Mouse (Mus musculus): Measurements from ENCODE around the gene Gpr119.

Gene Gpr119

GRCm38 (mm10) chrX:48674171-48674570 is at the start of gene Gpr119:
TSS of gene Gpr119 (minus strand) at chrX:48674478.
- DNase-seq (ENCODE audit: extremely low read depth, low read depth, low spot score), result no peak

- DNase-seq (ENCODE audit: extremely low read depth, low read depth, low spot score), result no peak
These were observed 38.6 kb upstream of the Gpr119 start for GRCm38 (mm10) chrX:48712846-48713245.

GRCm38 (mm10) chrX:48709701-48710100 is 35.4 kb upstream of the Gpr119 start:
- no peak for DNase-seq (ENCODE audit: extremely low read depth, low read depth, low spot score)

GRCm38 (mm10) chrX:48694864-48695371 is 20.6 kb upstream of the Gpr119 start, which contains the start of gene Rbmx2:
TSS of gene Rbmx2 (plus strand) at chrX:48695004.
- peak; percentile 14 for DNase-seq (ENCODE audit: extremely low read depth, low read depth, low spot score)

- DNase-seq (ENCODE audit: extremely low read depth, low read depth, low spot score), result no peak
These were observed 20.2 kb upstream of the Gpr119 start for GRCm38 (mm10) chrX:48694460-48694859.

- DNase-seq (ENCODE audit: extremely low read depth, low read depth, low spot score), result no peak
These were observed 9.6 kb upstream of the Gpr119 start for GRCm38 (mm10) chrX:48683857-48684256.

- DNase-seq (ENCODE audit: extremely low read depth, low read depth, low spot score), result no peak
These were observed 9.2 kb upstream of the Gpr119 start for GRCm38 (mm10) chrX:48683451-48683850.

GRCm38 (mm10) chrX:48671714-48672113 is 2.6 kb downstream of the Gpr119 start:
- DNase-seq (ENCODE audit: extremely low read depth, low read depth, low spot score), result no peak

- no peak for DNase-seq (ENCODE audit: extremely low read depth, low read depth, low spot score)
These were observed 4.7 kb downstream of the Gpr119 start for GRCm38 (mm10) chrX:48669588-48669987.

GRCm38 (mm10) chrX:48666807-48667206 is 7.5 kb downstream of the Gpr119 start:
- DNase-seq (ENCODE audit: extremely low read depth, low read depth, low spot score), result no peak

- DNase-seq (ENCODE audit: extremely low read depth, low read depth, low spot score), result no peak
These were observed 30.2 kb downstream of the Gpr119 start for GRCm38 (mm10) chrX:48644122-48644521.

GRCm38 (mm10) chrX:48637032-48637431 is 37.2 kb downstream of the Gpr119 start:
- no peak for DNase-seq (ENCODE audit: extremely low read depth, low read depth, low spot score)

- DNase-seq (ENCODE audit: extremely low read depth, low read depth, low spot score), result no peak
These were observed 50.2 kb downstream of the Gpr119 start for GRCm38 (mm10) chrX:48624054-48624420.

GRCm38 (mm10) chrX:48623379-48624053 is 50.8 kb downstream of the Gpr119 start, which contains the start of gene Slc25a14:
TSS of gene Slc25a14 (plus strand) at chrX:48623413.
- DNase-seq (ENCODE audit: extremely low read depth, low read depth, low spot score), result peak; percentile 31

- DNase-seq (ENCODE audit: extremely low read depth, low read depth, low spot score), result no peak
These were observed 51.3 kb downstream of the Gpr119 start for GRCm38 (mm10) chrX:48623049-48623378.
